Mouse (Mus musculus) embryo, embryonic 11.5 days (tissue): ENCODE data around the gene Lyzl6.
A peak's percentile ranks its signal among the peaks of the same experiment; 100 is the strongest.

Experiments
- DNase-seq: peaks from one replicate; pipeline ENCODE4 v3.0.0-alpha.2; 2012; ENCODE audit warnings: low read depth, low spot score

Lyzl6 gene

GRCm38 (mm10) chr11:103638790-103639189 lies at the start of gene Lyzl6:
Lyzl6 (minus strand) TSS chr11:103638890.
- DNase-seq = no peak

GRCm38 (mm10) chr11:103686706-103687105 lies 48.0 kb upstream of the Lyzl6 start:
- no peak for DNase-seq

- DNase-seq = no peak
Measured at GRCm38 (mm10) chr11:103685261-103685736, 46.6 kb upstream of the Lyzl6 start.

- DNase-seq = no peak
Measured at GRCm38 (mm10) chr11:103683667-103684334, 45.1 kb upstream of the Lyzl6 start.

GRCm38 (mm10) chr11:103677042-103677441 lies 38.4 kb upstream of the Lyzl6 start:
- DNase-seq = peak; percentile 22

GRCm38 (mm10) chr11:103675556-103675955 lies 36.9 kb upstream of the Lyzl6 start:
- DNase-seq = peak; percentile 40

GRCm38 (mm10) chr11:103666907-103667426 lies 28.3 kb upstream of the Lyzl6 start:
- no peak for DNase-seq

GRCm38 (mm10) chr11:103666181-103666906 lies 27.7 kb upstream of the Lyzl6 start:
- no peak for DNase-seq

- DNase-seq = no peak
Measured at GRCm38 (mm10) chr11:103665695-103666094, 27.0 kb upstream of the Lyzl6 start.

- no peak for DNase-seq
Measured at GRCm38 (mm10) chr11:103663119-103663518, 24.4 kb upstream of the Lyzl6 start.

- DNase-seq = no peak
Measured at GRCm38 (mm10) chr11:103662546-103662945, 23.9 kb upstream of the Lyzl6 start.

- DNase-seq = no peak
Measured at GRCm38 (mm10) chr11:103661863-103662262, 23.2 kb upstream of the Lyzl6 start.

- no peak for DNase-seq
Measured at GRCm38 (mm10) chr11:103658189-103658588, 19.5 kb upstream of the Lyzl6 start.

- DNase-seq = no peak
Measured at GRCm38 (mm10) chr11:103656520-103656919, 17.8 kb upstream of the Lyzl6 start.

- no peak for DNase-seq
Measured at GRCm38 (mm10) chr11:103653359-103653965, 14.8 kb upstream of the Lyzl6 start.

GRCm38 (mm10) chr11:103651426-103651825 lies 12.7 kb upstream of the Lyzl6 start:
- DNase-seq = no peak

GRCm38 (mm10) chr11:103649983-103650493 lies 11.3 kb upstream of the Lyzl6 start:
- no peak for DNase-seq

- DNase-seq = no peak
Measured at GRCm38 (mm10) chr11:103649301-103649982, 10.8 kb upstream of the Lyzl6 start, which contains the start of gene Rprml. Rprml (plus strand) TSS chr11:103649570.

GRCm38 (mm10) chr11:103648656-103649055 lies 10.0 kb upstream of the Lyzl6 start:
- DNase-seq = no peak

- no peak for DNase-seq
Measured at GRCm38 (mm10) chr11:103647921-103648620, 9.4 kb upstream of the Lyzl6 start.

- DNase-seq = no peak
Measured at GRCm38 (mm10) chr11:103646301-103646700, 7.6 kb upstream of the Lyzl6 start.
